21 mouse cellular contexts compared by ENCODE assay signal in the genomic region with DNA sequence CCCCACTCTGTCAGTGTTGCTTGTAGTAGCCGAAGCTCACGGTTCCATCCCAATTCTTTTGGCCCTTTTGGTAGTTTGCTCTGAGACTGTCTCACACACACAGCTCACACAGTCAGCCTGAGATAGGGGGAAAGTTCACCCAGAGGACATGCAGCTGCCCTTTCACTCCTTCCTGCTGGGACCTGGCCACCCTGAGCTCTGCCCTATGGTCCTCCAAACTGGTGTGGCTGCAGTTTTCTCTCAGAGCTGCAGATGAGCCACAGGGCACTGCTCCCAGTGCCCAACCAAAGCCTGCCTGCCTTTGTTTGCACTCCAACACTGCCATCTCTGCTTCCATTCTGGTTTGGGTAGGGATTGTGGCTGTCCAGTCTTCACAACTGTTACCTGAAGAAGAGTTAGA.
A peak's percentile ranks its signal among the peaks of the same experiment; 100 is the strongest.
DNase-seq lines count a peak whose midpoint lies in the region; ATAC-seq and TF ChIP-seq lines count a peak whose summit lies in the region.
"Had no signal": no experiment of that assay in that cellular context is flagged by ENCODE, and none has a peak within 500 bp of the region (broad histone marks: within the 10 kb centered on the region; RNA-seq: fewer than 3 reads in every experiment).

No protein-coding gene starts in this region.

- H3K4me1 ChIP-seq in kidney, adult 2 months (ENCODE audit: control insufficient read depth, insufficient read depth, low read length): no peaks in the 10 kb centered on the region
- no peaks in the 10 kb centered on the region for H3K4me1 ChIP-seq in liver, adult 2 months (ENCODE audit: control insufficient read depth, insufficient read depth, low read length)
- no peaks in the 10 kb centered on the region for H3K4me1 ChIP-seq in stomach, postnatal 0 days (replicated peaks; ENCODE audit: control insufficient read depth, insufficient read depth)
- H3K4me1 ChIP-seq: embryonic facial prominence, embryonic 13.5 days; embryonic facial prominence, embryonic 15.5 days had no signal

- no peak overlapping the region for H3K27ac ChIP-seq in kidney, adult 2 months (ENCODE audit: insufficient read depth, low read depth, low read length)
- no peak overlapping the region for H3K27ac ChIP-seq in liver, adult 2 months (replicated peaks; ENCODE audit: insufficient read depth, low read depth, low read length)
- no peak overlapping the region for H3K27ac ChIP-seq in stomach, postnatal 0 days (replicated peaks)
- H3K27ac ChIP-seq: embryonic facial prominence, embryonic 13.5 days; embryonic facial prominence, embryonic 15.5 days; forebrain, embryonic 12.5 days had no signal

- no peak overlapping the region for H3K4me3 ChIP-seq in kidney, adult 2 months (ENCODE audit: insufficient read depth, low read depth, low read length)
- no peak overlapping the region for H3K4me3 ChIP-seq in liver, adult 2 months (ENCODE audit: insufficient read depth, low read depth, low read length)
- H3K4me3 ChIP-seq in stomach, postnatal 0 days (ENCODE audit: low read depth, low read length): no peak overlapping the region
- H3K4me3 ChIP-seq: embryonic facial prominence, embryonic 13.5 days; embryonic facial prominence, embryonic 15.5 days; erythroblast, embryonic 14.5 days; forebrain, embryonic 12.5 days had no signal

- H3K27me3 ChIP-seq in kidney, adult 2 months (replicated peaks; ENCODE audit: control insufficient read depth, insufficient read depth, low read length): no peaks in the 10 kb centered on the region
- no peaks in the 10 kb centered on the region for H3K27me3 ChIP-seq in liver, adult 2 months (ENCODE audit: control insufficient read depth, insufficient read depth, low read length)
- no peaks in the 10 kb centered on the region for H3K27me3 ChIP-seq in stomach, postnatal 0 days (ENCODE audit: control insufficient read depth, insufficient read depth, low read length)
- H3K27me3 ChIP-seq: embryonic facial prominence, embryonic 13.5 days; embryonic facial prominence, embryonic 15.5 days; forebrain, embryonic 12.5 days had no signal

- no peak overlapping the region for H3K9ac ChIP-seq in liver, adult 2 months (ENCODE audit: low read depth, low read length)
- no peak overlapping the region for H3K9ac ChIP-seq in stomach, postnatal 0 days (ENCODE audit: low read length)
- H3K9ac ChIP-seq: embryonic facial prominence, embryonic 13.5 days; embryonic facial prominence, embryonic 15.5 days; forebrain, embryonic 12.5 days had no signal

- WGBS in kidney, adult 2 months: 65% methylated on average over 2 of the region's 2 CpGs
- 74% methylated on average over 2 of the region's 2 CpGs for WGBS in liver, adult 2 months
- 82% methylated on average over 2 of the region's 2 CpGs for WGBS in stomach, postnatal 0 days

- peak; percentile 11 for DNase-seq in kidney, adult 2 months
- no peak for DNase-seq in kidney, adult 11 months
- DNase-seq in liver, adult 2 months (ENCODE audit: extremely low read depth, low read depth, low spot score): peak; percentile 80
- DNase-seq in liver: no peak
- DNase-seq in stomach, postnatal 0 days (ENCODE audit: low spot score): no peak
- DNase-seq: adrenal gland, adult 2 months; adrenal gland, postnatal 10 days; adrenal gland, postnatal 25 days; cerebellum, adult 11 months; cerebellum, adult 18-20 months; cerebellum, adult 8-10 months; cerebellum, adult 9-11 months; cerebellum, postnatal 14 days; cerebellum, postnatal 36 days; embryo, embryonic 11 days had no signal

- H3K36me3 ChIP-seq in kidney, adult 2 months (ENCODE audit: control insufficient read depth, insufficient read depth, low read length): no peaks in the 10 kb centered on the region
- no peaks in the 10 kb centered on the region for H3K36me3 ChIP-seq in liver, adult 2 months (ENCODE audit: control insufficient read depth, insufficient read depth, low read length)
- H3K36me3 ChIP-seq in stomach, postnatal 0 days (ENCODE audit: control insufficient read depth, insufficient read depth, low read length): no peaks in the 10 kb centered on the region
- H3K36me3 ChIP-seq: embryonic facial prominence, embryonic 13.5 days; embryonic facial prominence, embryonic 15.5 days; forebrain, embryonic 12.5 days had no signal

- ATAC-seq in stomach, postnatal 0 days (ENCODE audit: low FRiP score, low TSS enrichment): no peak
- ATAC-seq: forebrain, embryonic 14.5 days; forebrain, embryonic 16.5 days had no signal

- no peak for TF ChIP-seq EP300 in stomach, postnatal 0 days (optimal IDR thresholded peaks at IDR 0.05)

- no peak for TF ChIP-seq POLR2A in kidney, adult 2 months (IDR thresholded peaks at IDR 0.05; ENCODE audit: low read depth, low read length)
- no peak for TF ChIP-seq POLR2A in liver, adult 2 months (IDR thresholded peaks at IDR 0.05; ENCODE audit: extremely low read depth, insufficient read depth, low read length)

- no peak overlapping the region for H3K4me2 ChIP-seq in stomach, postnatal 0 days (replicated peaks; ENCODE audit: low read depth)
- H3K4me2 ChIP-seq: embryonic facial prominence, embryonic 13.5 days; embryonic facial prominence, embryonic 15.5 days; forebrain, embryonic 12.5 days had no signal

- H3K9me3 ChIP-seq in stomach, postnatal 0 days (ENCODE audit: control insufficient read depth, low read length): no peaks in the 10 kb centered on the region
- H3K9me3 ChIP-seq: embryonic facial prominence, embryonic 13.5 days; embryonic facial prominence, embryonic 15.5 days had no signal

- TF ChIP-seq CTCF in kidney, adult 2 months (conservative IDR thresholded peaks at IDR 0.05; ENCODE audit: insufficient read depth, insufficient read length, low read depth, low read length): no peak
- no peak for TF ChIP-seq CTCF in liver, adult 2 months (IDR thresholded peaks at IDR 0.05; ENCODE audit: low read depth, low read length)
- no peak for TF ChIP-seq CTCF in stomach, postnatal 0 days (IDR thresholded peaks at IDR 0.05; ENCODE audit: low read depth)

- no peaks in the 10 kb centered on the region for H3K79me2 ChIP-seq in liver, adult 2 months (ENCODE audit: control insufficient read depth, insufficient read depth, low read length)

Comparison
In these comparisons a context has a peak if more than half of its experiments do, and no peak if none do; other contexts are left out.
1. DNase-seq: peak in kidney, adult 2 months (single experiment) and liver, adult 2 months (single experiment); none in kidney, adult 11 months (single experiment), liver (single experiment) and stomach, postnatal 0 days (single experiment).